Comparison of ENCODE assay signal across 13 mouse cellular contexts in genomic region chr17:26235077-26235815, GRCm38 (mm10). TPM values are rescaled to one million over a fixed set of nuclear protein-coding genes. Genes with fewer than 3 reads are reported as not detected.
A peak's percentile ranks its signal among the peaks of the same experiment; 100 is the strongest.
DNase-seq lines count a peak whose midpoint lies in the region; ATAC-seq and TF ChIP-seq lines count a peak whose summit lies in the region.
"Had no signal": no experiment of that assay in that cellular context is flagged by ENCODE, and none has a peak within 500 bp of the region (broad histone marks: within the 10 kb centered on the region; RNA-seq: fewer than 3 reads in every experiment).

No protein-coding gene starts in this region.

- no peak overlapping the region for H3K4me3 ChIP-seq in heart, embryonic 11.5 days (ENCODE audit: low read depth, low read length)
- no peak overlapping the region for H3K4me3 ChIP-seq in spleen, adult 2 months (ENCODE audit: extremely low read depth, insufficient read depth, insufficient read length)
- no peak overlapping the region for H3K4me3 ChIP-seq in limb, embryonic 13.5 days
- H3K4me3 ChIP-seq in stomach, embryonic 16.5 days (replicated peaks; ENCODE audit: low read length) = no peak overlapping the region
- no peak overlapping the region for H3K4me3 ChIP-seq in forebrain, embryonic 14.5 days (ENCODE audit: low read depth, low read length)
- H3K4me3 ChIP-seq: erythroblast, embryonic 14.5 days had no signal

- WGBS in heart, embryonic 11.5 days (ENCODE audit: insufficient replicate concordance) = 59% methylated on average over 13 of the region's 13 CpGs
- 26% methylated on average over 13 of the region's 13 CpGs for WGBS in spleen, adult 2 months
- WGBS in limb, embryonic 13.5 days = 53% methylated on average over 13 of the region's 13 CpGs
- WGBS in stomach, embryonic 16.5 days = 58% methylated on average over 13 of the region's 13 CpGs
- WGBS in forebrain, embryonic 14.5 days = 49% methylated on average over 13 of the region's 13 CpGs

- no peak overlapping the region for H3K27ac ChIP-seq in heart, embryonic 11.5 days (ENCODE audit: low read depth, low read length)
- H3K27ac ChIP-seq in spleen, adult 2 months (ENCODE audit: insufficient read depth, low read length) = peak overlapping the region; percentile 61
- H3K27ac ChIP-seq in limb, embryonic 13.5 days = peak overlapping the region; percentile 4; the same call in 1 of the 2 replicates
- peak overlapping the region; percentile 58 for H3K27ac ChIP-seq in stomach, embryonic 16.5 days (ENCODE audit: low read length)
- no peak overlapping the region for H3K27ac ChIP-seq in forebrain, embryonic 14.5 days (ENCODE audit: low read depth, low read length)

- peak; percentile 80 for DNase-seq in heart, adult 11 months
- no peak for DNase-seq in spleen, adult 2 months (ENCODE audit: low read depth in 1 of 2, low spot score in 2 of 2)
- DNase-seq in spleen, adult 12 weeks (ENCODE audit: low spot score) = no peak
- DNase-seq in left cerebral cortex, postnatal 4 days = no peak
- no peak for DNase-seq in forebrain, embryonic 14.5 days (ENCODE audit: low spot score)
- DNase-seq: lung, adult 2 months; right cerebral cortex, postnatal 14 days had no signal

- H3K27me3 ChIP-seq in heart, embryonic 11.5 days (ENCODE audit: control insufficient read depth, insufficient read depth, low read length) = no peaks in the 10 kb centered on the region
- H3K27me3 ChIP-seq in spleen, adult 2 months (ENCODE audit: control insufficient read depth, insufficient read depth, low read length) = no peaks in the 10 kb centered on the region
- H3K27me3 ChIP-seq in limb, embryonic 13.5 days = no peaks in the 10 kb centered on the region
- no peaks in the 10 kb centered on the region for H3K27me3 ChIP-seq in stomach, embryonic 16.5 days (ENCODE audit: control insufficient read depth, insufficient read depth, low read length)
- no peaks in the 10 kb centered on the region for H3K27me3 ChIP-seq in forebrain, embryonic 14.5 days (replicated peaks; ENCODE audit: control insufficient read depth, insufficient read depth, low read length)

- no peak for ATAC-seq in heart, embryonic 11.5 days (replicated peaks; ENCODE audit: insufficient number of reproducible peaks, low FRiP score, low TSS enrichment)
- no peak for ATAC-seq in limb, embryonic 13.5 days (ENCODE audit: low FRiP score, low read depth)
- ATAC-seq in stomach, embryonic 16.5 days (ENCODE audit: insufficient read depth, low FRiP score) = no peak
- no peak for ATAC-seq in forebrain, embryonic 14.5 days

- H3K9ac ChIP-seq in heart, embryonic 11.5 days (ENCODE audit: low read depth, low read length) = no peak overlapping the region
- H3K9ac ChIP-seq in limb, embryonic 13.5 days = peak overlapping the region; percentile 39; the same call in 1 of the 2 replicates
- no peak overlapping the region; the same call in 1 of the 2 replicates for H3K9ac ChIP-seq in stomach, embryonic 16.5 days (ENCODE audit: low read length)
- no peak overlapping the region; the same call in 1 of the 2 replicates for H3K9ac ChIP-seq in forebrain, embryonic 14.5 days (ENCODE audit: low read length)

- TF ChIP-seq CTCF in spleen, adult 2 months (IDR thresholded peaks at IDR 0.05; ENCODE audit: extremely low read depth, insufficient read depth, insufficient read length, insufficient replicate concordance) = no peak

- TF ChIP-seq POLR2A in spleen, adult 2 months (IDR thresholded peaks at IDR 0.05; ENCODE audit: low read depth, low read length) = no peak

- H3K9me3 ChIP-seq in heart, embryonic 11.5 days (replicated peaks; ENCODE audit: control insufficient read depth, low read length) = no peaks in the 10 kb centered on the region
- 0 out of 2 replicates have a peak, but pooled peaks cover 3% of the 10 kb centered on the region for H3K9me3 ChIP-seq in limb, embryonic 13.5 days
- no peaks in the 10 kb centered on the region for H3K9me3 ChIP-seq in stomach, embryonic 16.5 days (replicated peaks; ENCODE audit: control insufficient read depth, low read length)
- H3K9me3 ChIP-seq in forebrain, embryonic 14.5 days (replicated peaks; ENCODE audit: control insufficient read depth, low read length) = no peaks in the 10 kb centered on the region

- intact Hi-C loops in left cerebral cortex, postnatal 4 days (cut with DNase I) = no loop called here

- no peak overlapping the region for H3K4me2 ChIP-seq in heart, embryonic 11.5 days
- peak overlapping the region; percentile 17 for H3K4me2 ChIP-seq in limb, embryonic 13.5 days (replicated peaks)
- H3K4me2 ChIP-seq in stomach, embryonic 16.5 days (ENCODE audit: low read depth, low read length) = no peak overlapping the region
- no peak overlapping the region for H3K4me2 ChIP-seq in forebrain, embryonic 14.5 days (ENCODE audit: low read length)

- peaks cover 2% of the 10 kb centered on the region; the same call in 1 of the 2 replicates for H3K4me1 ChIP-seq in heart, embryonic 11.5 days (ENCODE audit: control insufficient read depth, insufficient read depth, low read length)
- peaks cover 6% of the 10 kb centered on the region; the same call in 1 of the 2 replicates for H3K4me1 ChIP-seq in spleen, adult 2 months (ENCODE audit: control insufficient read depth, insufficient read depth, insufficient read length)
- H3K4me1 ChIP-seq in limb, embryonic 13.5 days = peaks cover 25% of the 10 kb centered on the region
- H3K4me1 ChIP-seq in stomach, embryonic 16.5 days (ENCODE audit: control insufficient read depth, insufficient read depth, low read length) = peaks cover 15% of the 10 kb centered on the region
- H3K4me1 ChIP-seq in forebrain, embryonic 14.5 days (ENCODE audit: control insufficient read depth, insufficient read depth, low read length) = no peaks in the 10 kb centered on the region

- H3K36me3 ChIP-seq in heart, embryonic 11.5 days (ENCODE audit: control insufficient read depth, insufficient read depth, low read length) = no peaks in the 10 kb centered on the region
- no peaks in the 10 kb centered on the region for H3K36me3 ChIP-seq in spleen, adult 2 months (ENCODE audit: control insufficient read depth, insufficient read depth, low read length)
- H3K36me3 ChIP-seq in limb, embryonic 13.5 days = peaks cover 7% of the 10 kb centered on the region; the same call in 1 of the 2 replicates
- no peaks in the 10 kb centered on the region for H3K36me3 ChIP-seq in stomach, embryonic 16.5 days (ENCODE audit: control insufficient read depth, insufficient read depth, low read length)
- no peaks in the 10 kb centered on the region for H3K36me3 ChIP-seq in forebrain, embryonic 14.5 days (ENCODE audit: control insufficient read depth, insufficient read depth, low read length)

RNA-seq across cellular contexts. Expression of gene Fam234a, which starts 8.8 kb away (rescaled TPM):
- polyA plus RNA-seq in heart, embryonic 11.5 days (2014; fragmentation: Nextera tagmentation; extraction: Ambion mirVana) = 34.4 and 39.7 TPM in 2 replicates
- 22.9 and 26.4 TPM in 2 replicates for polyA plus RNA-seq in spleen, adult 2 months (2012; rRNA removed)
- polyA plus RNA-seq in limb, embryonic 13.5 days (2015; fragmentation: Nextera tagmentation; extraction: Ambion mirVana) = 44.0 and 44.7 TPM in 2 replicates
- polyA plus RNA-seq in stomach, embryonic 16.5 days (2015; fragmentation: Nextera tagmentation; extraction: Ambion mirVana) = 89.0 and 101 TPM in 2 replicates
- total RNA-seq in left cerebral cortex, postnatal 4 days (2021) = 10 to 100 TPM; 25.3 to 29.9 TPM
- 15.8 and 21.4 TPM in 2 replicates for polyA plus RNA-seq in forebrain, embryonic 14.5 days (2014; fragmentation: Nextera tagmentation; extraction: Ambion mirVana)

RNA-seq across cellular contexts. Expression of gene Luc7l, which starts 17.4 kb away (rescaled TPM):
- 70.2 and 77.2 TPM in 2 replicates for polyA plus RNA-seq in heart, embryonic 11.5 days (2014; fragmentation: Nextera tagmentation; extraction: Ambion mirVana)
- polyA plus RNA-seq in spleen, adult 2 months (2012; rRNA removed) = 13.8 and 14.5 TPM in 2 replicates
- polyA plus RNA-seq in limb, embryonic 13.5 days (2015; fragmentation: Nextera tagmentation; extraction: Ambion mirVana) = 127 and 129 TPM in 2 replicates
- 80.5 and 84.3 TPM in 2 replicates for polyA plus RNA-seq in stomach, embryonic 16.5 days (2015; fragmentation: Nextera tagmentation; extraction: Ambion mirVana)
- 100 to 1,000 TPM; 106 to 112 TPM for total RNA-seq in left cerebral cortex, postnatal 4 days (2021)
- polyA plus RNA-seq in forebrain, embryonic 14.5 days (2014; fragmentation: Nextera tagmentation; extraction: Ambion mirVana) = 81.4 and 101 TPM in 2 replicates

RNA-seq across cellular contexts. Expression of gene Arhgdig, which starts 27.7 kb away (rescaled TPM):
- 6.4 and 7.6 TPM in 2 replicates for polyA plus RNA-seq in heart, embryonic 11.5 days (2014; fragmentation: Nextera tagmentation; extraction: Ambion mirVana)
- polyA plus RNA-seq in spleen, adult 2 months (2012; rRNA removed) = 7.7 and 15.8 TPM in 2 replicates
- 7.1 and 8.1 TPM in 2 replicates for polyA plus RNA-seq in limb, embryonic 13.5 days (2015; fragmentation: Nextera tagmentation; extraction: Ambion mirVana)
- 24.0 and 25.9 TPM in 2 replicates for polyA plus RNA-seq in stomach, embryonic 16.5 days (2015; fragmentation: Nextera tagmentation; extraction: Ambion mirVana)
- 100 to 1,000 TPM; 165 to 166 TPM for total RNA-seq in left cerebral cortex, postnatal 4 days (2021)
- polyA plus RNA-seq in forebrain, embryonic 14.5 days (2014; fragmentation: Nextera tagmentation; extraction: Ambion mirVana) = 33.8 and 44.4 TPM in 2 replicates
- polyA plus RNA-seq: activated CD4-positive, CD25-positive, alpha-beta regulatory T cell, adult 4 months had no signal

RNA-seq across cellular contexts. Expression of gene Rgs11, which starts 32.5 kb away (rescaled TPM):
- polyA plus RNA-seq in heart, embryonic 11.5 days (2014; fragmentation: Nextera tagmentation; extraction: Ambion mirVana) = 3.7 and 5.8 TPM in 2 replicates
- 11.5 and 16.1 TPM in 2 replicates for polyA plus RNA-seq in spleen, adult 2 months (2012; rRNA removed)
- 7.0 and 7.8 TPM in 2 replicates for polyA plus RNA-seq in limb, embryonic 13.5 days (2015; fragmentation: Nextera tagmentation; extraction: Ambion mirVana)
- 40.3 and 42.7 TPM in 2 replicates for polyA plus RNA-seq in stomach, embryonic 16.5 days (2015; fragmentation: Nextera tagmentation; extraction: Ambion mirVana)
- total RNA-seq in left cerebral cortex, postnatal 4 days (2021) = 10 to 100 TPM; 46.8 to 48.6 TPM
- 1.7 and 3.2 TPM in 2 replicates for polyA plus RNA-seq in forebrain, embryonic 14.5 days (2014; fragmentation: Nextera tagmentation; extraction: Ambion mirVana)

RNA-seq across cellular contexts. Expression of gene Pdia2, which starts 36.4 kb away (rescaled TPM):
- 0.54 and 2.2 TPM in 2 replicates for polyA plus RNA-seq in heart, embryonic 11.5 days (2014; fragmentation: Nextera tagmentation; extraction: Ambion mirVana)
- polyA plus RNA-seq in spleen, adult 2 months (2012; rRNA removed) = 47.8 and 49.0 TPM in 2 replicates
- polyA plus RNA-seq in limb, embryonic 13.5 days (2015; fragmentation: Nextera tagmentation; extraction: Ambion mirVana) = 0.25 and 0.91 TPM in 2 replicates
- 192 and 218 TPM in 2 replicates for polyA plus RNA-seq in stomach, embryonic 16.5 days (2015; fragmentation: Nextera tagmentation; extraction: Ambion mirVana)
- under 1 TPM; 0.40 to 0.80 TPM for total RNA-seq in left cerebral cortex, postnatal 4 days (2021)
- not detected in 2 replicates for polyA plus RNA-seq in forebrain, embryonic 14.5 days (2014; fragmentation: Nextera tagmentation; extraction: Ambion mirVana)
- total RNA-seq: heart, postnatal 10 days had no signal
- polyA plus RNA-seq: activated CD4-positive, CD25-positive, alpha-beta regulatory T cell, adult 4 months had no signal

Comparison
In these comparisons a context has a peak if more than half of its experiments do, and no peak if none do; other contexts are left out.
1. H3K27ac ChIP-seq: peak in spleen, adult 2 months (single experiment), limb, embryonic 13.5 days (single experiment) and stomach, embryonic 16.5 days (single experiment); none in heart, embryonic 11.5 days (single experiment) and forebrain, embryonic 14.5 days (single experiment).